Mouse (Mus musculus) frontal cortex, adult 2 months (tissue): ENCODE results near the gene Gal3st3. TPM values are rescaled to one million over a fixed set of nuclear protein-coding genes. Genes with fewer than 3 reads are reported as not detected.

Source experiments
- DNase-seq, 2 experiments: peaks; one replicate each; pipeline ENCODE4 v3.0.0; 2022; ENCODE audit warnings: low spot score in 1 of 2; ENCODE audit errors: extremely low spot score in 1 of 2
- polyA plus RNA-seq: library from polyadenylated mRNA; depleted of rRNA; stranded (reverse); fragments of >200 nt; gene quantifications from 2 replicates; pipeline ENCODE4 v1.2.3, GENCODE M21; 2012; rRNA removed

The Gal3st3 gene
- 61.5 and 70.3 TPM in 2 replicates for polyA plus RNA-seq

DNA sequence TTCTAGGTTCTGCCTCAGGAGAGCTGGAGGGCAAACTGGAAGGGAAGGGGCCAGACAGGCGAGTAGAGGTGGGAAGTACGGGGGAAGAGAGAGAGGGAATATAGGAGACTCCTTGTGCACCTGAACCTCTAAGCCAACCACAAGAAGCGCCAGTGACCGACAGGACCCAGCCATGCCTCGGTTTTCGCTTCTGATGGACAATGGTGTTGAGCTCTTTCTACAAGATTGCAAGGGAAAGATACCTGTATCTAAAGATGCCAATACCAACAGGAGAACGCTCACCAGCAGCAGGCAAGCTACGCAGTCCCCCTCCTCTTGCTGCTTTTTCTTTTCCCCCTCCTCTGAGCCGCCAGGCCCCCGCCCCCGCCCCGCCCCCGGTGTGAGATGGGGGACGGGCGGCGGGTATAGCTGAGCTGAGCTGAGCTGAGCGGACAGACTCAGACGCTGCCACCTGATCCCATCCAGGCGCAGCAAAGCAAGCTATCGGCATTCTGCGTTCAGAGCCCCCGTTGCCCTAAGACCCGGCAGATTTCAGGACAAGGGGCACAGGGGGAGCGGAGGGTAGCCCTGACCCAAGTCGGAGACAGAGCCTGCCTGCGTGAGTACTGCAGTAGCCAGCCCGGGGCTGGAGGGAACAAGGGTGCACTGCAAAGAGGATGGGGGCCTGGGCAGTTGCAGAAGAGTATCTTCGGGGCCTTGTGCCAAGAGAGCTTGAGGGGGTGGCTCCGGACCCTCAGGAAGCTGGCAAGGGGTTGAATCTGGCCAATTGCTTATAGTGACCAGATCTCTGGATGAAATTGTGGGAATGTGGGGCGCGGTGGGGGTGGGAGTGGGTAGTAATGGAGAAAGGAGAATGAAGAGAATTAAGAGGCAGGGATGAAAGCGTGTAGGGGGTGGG, at the start of gene Gal3st3:
Gal3st3 (plus strand) TSS at position 429 of the 898 bp plus-strand sequence.
- DNase-seq = peak in 1 of 2 experiments; percentile 68

DNA sequence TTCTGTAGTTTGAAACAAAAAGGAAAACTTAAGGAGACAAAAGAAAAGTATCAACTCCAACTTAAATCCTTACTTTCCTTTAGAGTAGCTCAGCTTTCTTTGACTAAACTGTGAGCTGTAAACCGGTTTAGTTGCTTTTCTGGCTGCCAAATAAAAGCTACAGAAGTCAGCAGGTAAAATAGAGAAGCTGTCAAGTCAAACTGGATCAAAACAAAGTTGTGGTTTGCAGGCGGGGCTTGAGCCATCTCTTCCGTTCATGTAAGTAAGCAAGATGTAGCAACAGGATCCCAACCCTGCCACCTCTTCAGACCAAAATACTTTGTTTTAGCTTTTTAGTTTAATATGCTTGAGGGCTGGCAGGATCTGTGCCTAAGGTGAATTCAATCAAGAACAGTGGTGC, 41.0 kb upstream of the Gal3st3 start:
- DNase-seq = no peak

DNA sequence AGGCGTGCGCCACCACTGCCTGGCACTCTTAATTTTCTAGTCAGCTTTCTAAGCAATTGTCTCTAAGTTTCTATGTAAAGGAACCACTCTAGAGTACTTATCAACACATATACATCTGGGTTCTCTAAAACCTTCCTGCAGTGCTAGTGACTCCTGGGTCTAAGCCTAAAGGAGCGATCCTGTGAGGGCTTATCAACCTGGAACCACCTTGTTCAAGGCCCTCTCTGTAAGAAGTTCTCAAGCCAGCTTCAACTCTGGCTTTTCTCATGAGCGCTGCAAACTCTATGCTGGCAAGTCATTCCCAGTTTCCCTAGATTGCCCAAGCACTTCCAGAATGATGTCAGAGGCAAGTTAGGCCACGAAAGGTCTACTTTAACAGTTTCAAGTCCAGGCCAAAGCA, 31.1 kb upstream of the Gal3st3 start:
- no peak for DNase-seq

DNA sequence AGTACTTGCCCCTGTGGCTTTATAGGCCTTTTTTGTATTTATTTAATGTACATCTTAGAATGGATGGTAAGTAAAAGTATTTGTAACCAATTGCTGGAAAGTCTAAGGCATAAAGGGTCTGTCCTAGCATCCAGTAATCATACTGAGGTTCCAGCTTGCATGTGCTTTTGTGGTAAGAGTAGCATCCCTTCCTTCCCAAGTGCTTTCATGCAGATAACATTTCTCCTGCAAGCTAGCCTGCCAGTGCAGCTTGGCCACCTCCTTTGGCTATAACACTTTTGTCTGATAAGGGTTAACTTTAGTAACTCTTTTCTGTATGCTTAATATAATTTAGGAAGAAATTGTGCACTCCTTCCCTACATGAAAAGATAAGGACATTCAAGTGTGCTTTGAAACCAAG, 30.1 kb upstream of the Gal3st3 start:
- no peak for DNase-seq

DNA sequence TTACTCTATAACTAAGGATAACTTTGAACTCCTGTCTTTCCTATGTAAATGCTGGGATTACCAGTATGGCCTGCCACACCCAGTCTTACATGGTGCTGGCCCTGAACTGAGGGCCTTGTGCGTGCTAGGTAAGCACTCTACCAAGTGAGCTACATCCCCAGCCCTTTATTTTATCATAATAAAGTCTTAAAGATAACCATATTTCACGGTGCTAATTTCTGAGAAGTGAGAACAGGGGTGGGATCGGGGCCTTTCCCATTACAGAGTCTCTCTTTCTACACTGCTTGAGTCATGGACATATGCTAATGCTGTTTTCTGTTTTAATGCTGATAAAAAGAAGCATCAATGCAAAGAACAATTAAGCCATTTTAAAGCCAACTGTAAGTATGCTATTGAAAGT, 29.3 kb upstream of the Gal3st3 start:
- DNase-seq = no peak

DNA sequence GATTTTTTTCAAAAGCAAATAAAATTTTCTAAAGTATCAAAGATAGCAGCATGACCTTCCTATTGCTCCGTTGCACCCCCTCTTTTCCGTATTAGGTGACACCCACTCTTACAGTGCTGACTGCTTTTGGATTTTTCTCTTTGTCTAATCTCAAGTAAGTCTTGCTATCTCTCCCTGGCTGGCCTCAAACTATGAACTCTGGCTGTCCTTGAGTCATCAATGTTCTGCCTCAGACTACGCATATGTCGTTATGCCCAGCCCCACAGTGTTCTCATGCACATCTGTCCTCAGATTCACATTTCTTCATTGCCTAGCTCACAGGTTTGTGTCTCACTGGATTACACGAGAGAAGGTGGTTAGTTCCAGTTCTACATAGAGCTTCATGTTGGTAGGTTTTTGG, 28.7 kb upstream of the Gal3st3 start:
- DNase-seq = no peak

DNA sequence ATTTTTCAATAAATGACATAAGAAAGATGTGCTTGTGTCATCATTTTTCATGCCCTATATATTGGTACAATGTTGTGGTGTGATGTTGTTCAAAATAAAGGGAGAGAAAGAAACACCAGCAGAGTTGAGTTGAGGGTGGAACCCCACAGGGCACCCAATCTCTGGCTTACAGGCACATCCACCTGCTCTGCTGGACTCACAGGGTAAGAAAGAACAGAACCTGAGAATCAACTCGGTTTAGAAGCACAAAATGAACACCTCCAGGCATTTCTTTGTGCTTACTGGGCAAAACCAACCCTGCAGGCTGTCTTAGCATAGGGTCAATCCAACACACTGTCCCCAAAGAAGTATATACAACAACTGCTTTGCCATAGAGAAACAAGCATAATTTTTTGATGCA, 26.7 kb upstream of the Gal3st3 start:
- no peak for DNase-seq

DNA sequence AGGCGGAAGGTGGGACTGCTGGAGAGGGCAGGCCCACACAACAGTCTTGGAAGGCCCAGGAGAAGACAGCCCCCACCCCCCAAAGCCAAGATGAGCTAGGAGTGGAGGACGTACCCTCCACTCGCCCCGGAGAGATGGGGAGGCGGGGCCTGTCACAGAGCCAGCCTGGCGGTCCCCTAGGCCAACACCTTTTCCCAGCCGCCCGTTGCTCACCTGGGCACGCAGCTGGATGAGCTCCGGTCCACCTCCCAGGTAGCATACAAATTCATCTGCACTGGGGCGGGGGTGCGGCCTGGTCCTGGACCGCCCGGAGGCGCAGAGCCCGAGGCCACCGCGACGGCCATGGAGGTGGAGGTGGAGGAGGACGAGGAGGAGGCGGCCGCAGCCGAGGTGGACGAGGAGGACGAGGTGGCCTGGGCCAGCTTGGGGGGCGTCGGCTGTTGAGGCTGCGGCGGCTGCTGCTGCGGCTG, 25.8 kb upstream of the Gal3st3 start:
- DNase-seq = peak in 1 of 2 experiments; percentile 16

DNA sequence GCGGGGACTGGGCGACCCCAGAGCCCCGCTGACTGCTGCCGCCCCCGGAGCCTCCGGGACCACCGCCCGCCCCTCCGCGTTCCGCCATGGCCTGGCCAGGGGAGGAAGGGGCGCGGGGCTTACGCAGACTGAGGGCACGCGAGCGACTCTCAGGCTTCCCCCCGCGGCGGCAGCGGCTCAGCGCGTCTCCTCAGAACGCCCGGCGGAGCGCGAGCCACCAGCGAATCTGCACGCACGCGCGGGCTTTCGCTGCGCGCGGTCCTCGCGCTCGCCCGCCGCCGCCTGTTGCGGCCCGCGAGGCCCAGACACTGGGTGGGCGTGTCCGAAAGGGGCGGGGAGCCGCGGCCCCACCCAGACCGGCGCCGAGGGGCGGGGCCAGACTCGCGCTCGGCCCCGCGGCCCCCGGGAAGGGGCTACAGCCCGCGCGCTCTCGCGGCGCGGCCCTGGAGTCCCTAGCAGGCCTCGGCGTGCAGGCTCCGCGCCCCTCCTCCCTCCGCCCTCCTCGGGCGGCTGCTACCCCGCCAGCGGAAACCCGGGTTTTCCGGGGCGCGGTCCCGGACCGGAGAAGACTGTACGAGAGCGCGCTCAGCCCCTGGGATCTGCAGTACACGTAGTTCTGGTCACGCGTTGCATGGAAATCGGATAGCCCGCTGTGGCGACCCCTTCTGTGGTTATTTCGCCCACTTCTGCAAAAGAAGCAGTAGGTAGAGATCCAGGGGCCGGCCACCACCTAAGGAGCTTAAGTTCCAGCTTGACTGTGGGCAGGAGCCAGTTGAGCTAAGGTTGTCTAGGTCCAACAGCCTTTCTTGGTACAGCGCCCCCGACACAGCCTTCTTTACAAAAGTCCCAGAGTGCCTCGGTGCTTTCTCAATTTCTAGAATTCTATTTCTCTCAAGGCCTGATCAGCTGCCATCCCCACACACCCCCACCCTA, 25.1 kb upstream of the Gal3st3 start, which contains the start of gene Pacs1:
Pacs1 (minus strand) TSS at position 319 of the 933 bp plus-strand sequence.
- DNase-seq = peak; percentile 70 to 82

DNA sequence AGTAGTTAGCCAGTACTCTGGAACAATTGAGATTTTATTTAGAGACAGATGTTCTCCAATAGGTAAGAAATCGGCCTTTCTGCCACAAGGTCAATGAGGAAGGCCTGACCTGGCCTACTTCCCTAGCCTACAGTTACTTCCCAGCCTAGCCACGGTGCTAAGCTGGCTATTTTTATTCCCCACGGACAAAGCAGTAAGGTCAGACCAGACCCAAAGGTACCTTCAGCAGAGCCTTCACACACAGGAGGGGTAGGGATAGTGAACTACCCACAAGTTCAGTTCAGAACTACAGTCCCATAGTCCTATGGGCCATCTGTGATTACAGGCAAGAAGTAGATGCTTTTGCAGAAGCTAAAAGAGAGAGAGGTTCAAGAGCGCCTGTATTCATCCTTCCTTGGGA, 24.2 kb upstream of the Gal3st3 start:
- no peak for DNase-seq

DNA sequence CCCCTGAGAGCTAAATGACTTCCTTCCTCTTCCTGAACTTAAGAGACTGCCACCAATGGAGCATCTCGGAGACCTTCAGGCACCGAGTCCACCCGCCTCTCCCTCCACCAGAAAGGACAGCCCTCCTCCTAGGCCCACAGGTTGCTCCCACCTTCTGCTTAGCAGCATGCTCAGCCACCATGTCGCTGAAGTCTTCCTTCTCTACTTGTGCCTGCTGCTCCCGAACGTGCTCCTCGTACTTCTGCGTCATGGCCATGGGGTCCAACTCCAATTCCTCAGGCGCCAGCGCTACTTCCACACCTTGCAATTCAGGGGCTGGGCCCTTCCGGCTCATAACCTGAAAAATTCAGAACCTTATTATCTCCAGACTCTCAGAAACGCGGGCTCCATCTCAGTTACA, 23.5 kb upstream of the Gal3st3 start:
- DNase-seq = no peak

DNA sequence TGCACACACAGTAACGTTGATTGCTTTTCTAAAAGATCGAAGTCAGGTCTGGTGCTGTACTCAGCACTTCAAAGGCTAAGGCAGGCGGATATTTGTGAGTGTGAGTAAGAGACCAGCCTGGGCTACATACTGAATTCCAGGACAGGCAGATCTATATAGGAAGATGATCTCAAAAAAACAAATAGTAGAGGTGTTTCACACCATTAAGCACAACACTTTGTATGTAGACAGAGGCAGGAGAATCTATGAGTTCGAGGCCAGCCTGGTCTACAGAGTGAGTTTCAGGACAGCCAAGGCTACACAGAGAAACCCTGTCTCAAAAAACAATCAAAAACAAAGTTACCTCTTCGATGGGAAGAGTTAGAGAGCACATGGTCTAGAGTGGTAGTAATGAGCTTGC, 22.4 kb upstream of the Gal3st3 start:
- no peak for DNase-seq

DNA sequence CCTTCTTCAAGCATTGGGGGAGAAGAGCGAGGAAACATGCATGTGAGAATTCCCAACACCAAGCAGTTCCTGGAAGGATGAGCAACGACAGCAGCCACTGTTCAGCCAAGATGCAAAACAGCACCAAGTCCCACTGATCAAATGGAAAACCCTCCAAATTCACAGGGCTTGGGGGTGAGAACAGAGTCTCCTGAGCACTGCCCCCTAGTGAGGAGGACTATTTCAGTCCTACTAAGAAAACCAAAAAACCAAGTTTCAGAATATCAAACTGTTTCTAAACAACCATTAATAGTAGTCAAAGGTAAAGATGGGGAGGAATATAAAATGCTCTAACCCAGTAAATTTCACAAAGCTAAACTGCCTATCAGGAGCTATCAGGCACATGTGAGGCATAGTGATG, 21.6 kb upstream of the Gal3st3 start:
- no peak for DNase-seq

DNA sequence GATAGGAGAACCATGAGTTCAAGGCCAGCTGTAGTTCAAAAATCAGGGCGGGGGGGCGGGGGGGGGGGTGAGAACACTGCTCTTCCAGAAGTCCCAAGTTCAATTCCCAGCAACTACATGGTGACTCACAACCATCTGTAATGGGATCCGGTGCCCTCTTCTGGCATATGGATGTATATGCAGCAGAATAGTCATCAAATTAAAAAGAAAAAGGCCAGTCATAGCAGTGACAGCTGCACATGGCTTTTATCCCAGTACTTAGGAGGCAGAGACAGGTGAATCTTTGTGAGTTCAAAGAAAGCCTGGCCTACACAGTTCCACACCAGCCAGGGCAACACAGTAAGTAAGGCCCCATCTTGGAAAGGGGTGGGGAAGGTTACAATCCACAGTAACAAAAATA, 21.0 kb upstream of the Gal3st3 start:
- DNase-seq = no peak

DNA sequence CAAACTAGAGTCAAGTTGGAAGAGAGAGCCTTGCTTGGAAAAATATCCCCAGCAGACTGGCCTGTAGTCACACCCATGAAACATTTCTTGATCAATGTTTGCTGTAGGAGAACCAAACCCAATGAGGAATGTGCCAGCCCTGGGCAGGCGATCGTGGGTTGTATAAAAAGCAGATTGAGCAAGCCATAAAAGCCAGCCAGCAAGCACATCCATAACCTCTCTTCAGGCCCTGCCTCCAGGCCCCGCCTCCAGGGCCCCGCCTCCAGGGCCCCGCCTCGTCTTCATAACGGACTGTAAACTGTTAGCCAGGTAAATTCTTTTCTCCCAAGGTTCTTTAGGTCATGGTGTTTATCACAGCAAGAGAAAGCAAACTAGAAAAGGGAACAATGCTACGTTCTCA, 19.8 kb upstream of the Gal3st3 start:
- no peak for DNase-seq

DNA sequence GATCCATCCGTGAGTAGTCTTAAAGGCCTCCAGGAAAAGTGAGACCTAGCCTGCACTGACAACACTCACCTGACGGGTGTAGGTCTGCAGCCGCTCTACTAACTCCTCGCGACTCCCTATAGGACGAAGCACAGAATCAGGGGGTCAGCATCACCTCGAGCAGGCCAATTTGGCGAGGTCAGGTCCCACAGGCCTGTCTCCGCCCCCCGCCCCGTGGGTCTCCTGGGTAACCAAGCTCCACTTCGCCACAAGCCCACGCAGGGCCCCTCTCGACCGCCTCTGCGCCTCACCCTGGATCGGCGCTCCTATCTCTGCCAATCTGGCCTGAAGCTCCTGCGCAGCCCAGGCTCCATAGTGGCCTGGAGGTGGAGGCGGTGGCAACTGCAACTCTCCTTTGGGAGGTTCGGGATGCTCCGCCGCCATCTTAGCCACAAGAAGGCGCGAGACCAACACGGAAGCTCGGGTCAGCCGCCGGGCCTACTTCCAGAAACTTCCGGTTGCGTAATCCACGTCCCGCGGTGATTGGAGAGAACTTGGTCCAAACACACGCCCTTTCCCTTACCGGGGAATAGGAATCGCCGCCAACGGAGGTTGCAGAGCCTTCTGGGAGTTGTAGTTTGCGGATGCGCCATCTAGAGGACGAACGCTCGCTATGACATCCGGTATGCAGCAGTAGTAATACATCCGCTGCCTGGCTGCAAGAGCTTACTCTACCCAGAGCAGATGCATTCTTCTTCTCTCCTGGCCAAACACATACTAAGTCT, 3.0 kb upstream of the Gal3st3 start, which contains the start of gene Sf3b2:
Sf3b2 (minus strand) TSS at position 484 of the 764 bp plus-strand sequence.
- DNase-seq = peak; percentile 98 to 100

DNA sequence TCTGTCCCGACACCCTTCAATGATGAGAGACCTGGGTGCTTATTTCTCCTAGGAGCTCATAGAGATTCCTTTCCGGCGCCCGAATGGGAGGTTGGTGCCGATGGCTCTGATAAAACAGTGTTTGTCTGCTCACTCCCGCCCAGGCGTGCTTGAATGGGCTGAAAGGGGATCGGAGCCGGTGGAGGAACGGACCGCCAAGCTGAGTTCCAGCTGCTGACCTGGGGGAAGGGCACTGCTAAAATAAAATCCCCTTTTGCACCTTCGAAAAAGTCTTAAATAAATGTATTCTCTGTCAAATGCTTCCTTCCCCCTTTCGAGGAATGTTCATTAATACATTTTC, 2.4 kb upstream of the Gal3st3 start:
- no peak for DNase-seq

DNA sequence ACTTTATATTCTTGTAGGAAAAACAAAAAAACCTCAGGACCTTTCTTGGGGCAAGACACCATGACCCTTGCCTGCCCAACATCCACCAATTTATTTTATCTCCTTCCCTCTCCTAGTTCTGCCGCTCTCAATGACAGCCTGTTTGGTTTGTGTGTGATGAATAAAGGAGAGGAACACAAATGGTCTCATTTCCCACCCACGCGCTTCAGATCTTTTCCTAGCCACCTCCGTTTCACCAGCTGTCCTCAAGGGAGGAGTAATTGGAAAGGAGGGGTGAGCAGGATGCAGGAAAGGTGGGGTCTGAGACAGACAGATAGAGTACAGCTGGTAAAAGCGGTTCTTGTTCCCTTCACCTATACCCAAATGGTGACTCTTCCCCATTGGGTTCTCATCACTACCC, 1.5 kb upstream of the Gal3st3 start:
- peak; percentile 65 to 83 for DNase-seq

DNA sequence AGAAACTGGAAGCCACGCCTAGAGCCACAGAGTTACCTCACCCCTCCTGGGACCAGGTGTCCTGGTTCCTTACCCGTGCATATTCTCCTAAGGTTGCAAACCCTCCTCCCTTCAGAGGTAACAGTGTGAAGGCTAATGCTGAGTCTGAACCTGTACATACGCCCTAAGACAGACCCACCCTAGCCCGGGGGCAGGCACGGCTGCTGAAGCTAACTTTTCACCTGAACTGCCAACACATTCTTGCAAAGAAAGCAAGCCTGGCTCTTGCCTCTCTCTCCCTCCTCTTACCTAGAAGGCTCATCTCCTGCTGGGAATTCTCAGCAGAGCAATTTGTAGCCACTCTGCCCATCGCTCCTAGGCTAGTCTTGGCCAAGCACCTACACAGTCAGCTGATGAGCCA, 2.5 kb downstream of the Gal3st3 start:
- DNase-seq = no peak

DNA sequence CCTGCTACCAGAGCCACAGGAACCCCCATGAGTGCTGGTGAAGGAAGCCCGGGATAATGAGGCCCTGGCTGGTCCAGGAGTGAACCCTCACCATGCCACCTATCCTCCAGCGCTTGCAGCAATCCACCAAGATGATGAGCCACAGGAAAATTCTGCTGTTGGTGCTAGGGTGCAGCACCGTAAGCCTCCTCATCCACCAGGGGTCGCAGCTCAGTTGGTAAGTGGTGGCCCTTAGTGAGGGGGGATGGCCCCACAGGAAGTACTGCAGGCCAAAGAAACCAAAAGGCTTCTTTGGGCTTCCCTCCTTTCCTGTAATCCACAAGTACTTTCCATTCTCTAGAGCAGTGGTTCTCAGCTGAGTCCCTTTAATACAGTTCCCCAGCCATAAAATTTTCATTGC, 4.3 kb downstream of the Gal3st3 start:
- DNase-seq = peak in 1 of 2 experiments; percentile 48
